Mouse (Mus musculus): ENCODE measurements at regions not wholly inside any gene's neighbourhood (a gene's known extent, or its start where the extent isn't known, plus 50 kb on each side); places are given as distances from the start of the nearest gene placed in this dataset.

- Histone ChIP-seq H3K4me2 (no peak overlapping the region), H3K9ac (no peak overlapping the region), H3K27ac (no peak overlapping the region), H3K4me1 (no peaks in the 10 kb centered on the region), H3K4me3 (replicated peaks) (no peak overlapping the region), H3K36me3 (no peaks in the 10 kb centered on the region), H3K27me3 (no peaks in the 10 kb centered on the region), H3K9me3 (replicated peaks) (no peaks in the 10 kb centered on the region)
- ATAC-seq (replicated peaks; ENCODE audit: low FRiP score) = no peak
- WGBS = 82% methylated on average over 1 of the region's 1 CpGs
These were observed 315.7 kb upstream of the Slco3a1 start for GRCm38 (mm10) chr7:74870250-74870649.

GRCm38 (mm10) chr7:74862727-74863126 lies 308.1 kb upstream of the Slco3a1 start:
- Histone ChIP-seq H3K9ac (no peak overlapping the region), H3K27ac (no peak overlapping the region), H3K4me3 (replicated peaks) (no peak overlapping the region), H3K4me2 (no peak overlapping the region), H3K27me3 (no peaks in the 10 kb centered on the region), H3K9me3 (replicated peaks) (no peaks in the 10 kb centered on the region), H3K36me3 (no peaks in the 10 kb centered on the region), H3K4me1 (no peaks in the 10 kb centered on the region)
- peak; percentile 58 for ATAC-seq (replicated peaks; ENCODE audit: low FRiP score)
- 38% methylated on average over 3 of the region's 3 CpGs for WGBS

- no peak overlapping the region for H3K4me3 ChIP-seq (replicated peaks)
These were observed 289.8 kb upstream of the Slco3a1 start for GRCm38 (mm10) chr7:74844306-74844929.

GRCm38 (mm10) chr7:74823286-74823685 lies 268.7 kb upstream of the Slco3a1 start:
- Histone ChIP-seq H3K27me3 (no peaks in the 10 kb centered on the region), H3K9me3 (replicated peaks) (no peaks in the 10 kb centered on the region), H3K4me3 (replicated peaks) (no peak overlapping the region), H3K9ac (no peak overlapping the region), H3K4me1 (no peaks in the 10 kb centered on the region), H3K4me2 (no peak overlapping the region), H3K36me3 (no peaks in the 10 kb centered on the region), H3K27ac (no peak overlapping the region)
- no peak for ATAC-seq (replicated peaks; ENCODE audit: low FRiP score)
- WGBS = 63% methylated on average over 2 of the region's 2 CpGs

More at GRCm38 (mm10) chr7:74844306-74844929, 289.8 kb upstream of the Slco3a1 start:
- Histone ChIP-seq H3K27me3 (no peaks in the 10 kb centered on the region), H3K4me2 (no peak overlapping the region), H3K36me3 (no peaks in the 10 kb centered on the region), H3K27ac (no peak overlapping the region), H3K9me3 (replicated peaks) (no peaks in the 10 kb centered on the region), H3K9ac (no peak overlapping the region), H3K4me1 (no peaks in the 10 kb centered on the region)
- WGBS = 27% methylated on average over 6 of the region's 6 CpGs
- ATAC-seq (replicated peaks; ENCODE audit: low FRiP score) = no peak

GRCm38 (mm10) chr7:74793241-74793640 lies 238.7 kb upstream of the Slco3a1 start:
- no peak overlapping the region for H3K27ac ChIP-seq
- no peak for ATAC-seq (replicated peaks; ENCODE audit: low FRiP score)
- no peak overlapping the region for H3K4me3 ChIP-seq (replicated peaks)
- no peaks in the 10 kb centered on the region for H3K9me3 ChIP-seq (replicated peaks)
- no peak overlapping the region for H3K9ac ChIP-seq
- WGBS = 50% methylated on average over 1 of the region's 1 CpGs
- no peaks in the 10 kb centered on the region for H3K36me3 ChIP-seq
- no peaks in the 10 kb centered on the region for H3K27me3 ChIP-seq
- H3K4me2 ChIP-seq = no peak overlapping the region
- no peaks in the 10 kb centered on the region for H3K4me1 ChIP-seq

GRCm38 (mm10) chr7:74788696-74789095 lies 234.1 kb upstream of the Slco3a1 start:
- Histone ChIP-seq H3K9ac (no peak overlapping the region), H3K4me2 (no peak overlapping the region), H3K27me3 (no peaks in the 10 kb centered on the region), H3K4me1 (no peaks in the 10 kb centered on the region), H3K36me3 (no peaks in the 10 kb centered on the region), H3K9me3 (replicated peaks) (no peaks in the 10 kb centered on the region), H3K27ac (no peak overlapping the region), H3K4me3 (replicated peaks) (no peak overlapping the region)
- 59% methylated on average over 1 of the region's 1 CpGs for WGBS
- ATAC-seq (replicated peaks; ENCODE audit: low FRiP score) = no peak

- WGBS = 86% methylated on average over 9 of the region's 9 CpGs
- H3K9me3 ChIP-seq (replicated peaks) = no peaks in the 10 kb centered on the region
- no peaks in the 10 kb centered on the region for H3K27me3 ChIP-seq
- no peak overlapping the region for H3K4me2 ChIP-seq
- no peak overlapping the region for H3K27ac ChIP-seq
- no peak overlapping the region for H3K4me3 ChIP-seq (replicated peaks)
- no peak for ATAC-seq (replicated peaks; ENCODE audit: low FRiP score)
- H3K9ac ChIP-seq = no peak overlapping the region
- H3K36me3 ChIP-seq = no peaks in the 10 kb centered on the region
- no peaks in the 10 kb centered on the region for H3K4me1 ChIP-seq
These were observed 217.1 kb upstream of the Slco3a1 start for GRCm38 (mm10) chr7:74771435-74772406.

GRCm38 (mm10) chr7:74766550-74766949 lies 212.0 kb upstream of the Slco3a1 start:
- 78% methylated on average over 4 of the region's 4 CpGs for WGBS

GRCm38 (mm10) chr7:74757469-74757868 lies 202.9 kb upstream of the Slco3a1 start:
- Histone ChIP-seq H3K4me2 (no peak overlapping the region), H3K27me3 (no peaks in the 10 kb centered on the region), H3K27ac (no peak overlapping the region), H3K36me3 (no peaks in the 10 kb centered on the region), H3K4me1 (no peaks in the 10 kb centered on the region), H3K9ac (no peak overlapping the region), H3K4me3 (replicated peaks) (no peak overlapping the region), H3K9me3 (replicated peaks) (no peaks in the 10 kb centered on the region)
- WGBS = 81% methylated on average over 2 of the region's 2 CpGs
- no peak for ATAC-seq (replicated peaks; ENCODE audit: low FRiP score)

More at GRCm38 (mm10) chr7:74766550-74766949, 212.0 kb upstream of the Slco3a1 start:
- no peak overlapping the region for H3K9ac ChIP-seq
- no peaks in the 10 kb centered on the region for H3K9me3 ChIP-seq (replicated peaks)
- no peaks in the 10 kb centered on the region for H3K36me3 ChIP-seq
- no peak for ATAC-seq (replicated peaks; ENCODE audit: low FRiP score)
- H3K4me2 ChIP-seq = no peak overlapping the region
- no peak overlapping the region for H3K4me3 ChIP-seq (replicated peaks)
- no peaks in the 10 kb centered on the region for H3K4me1 ChIP-seq
- H3K27ac ChIP-seq = no peak overlapping the region
- H3K27me3 ChIP-seq = no peaks in the 10 kb centered on the region

GRCm38 (mm10) chr7:74747704-74748103 lies 193.1 kb upstream of the Slco3a1 start:
- ATAC-seq (replicated peaks; ENCODE audit: low FRiP score) = no peak
- Histone ChIP-seq H3K27ac (no peak overlapping the region), H3K4me3 (replicated peaks) (no peak overlapping the region), H3K9ac (no peak overlapping the region), H3K9me3 (replicated peaks) (no peaks in the 10 kb centered on the region), H3K36me3 (no peaks in the 10 kb centered on the region), H3K27me3 (no peaks in the 10 kb centered on the region), H3K4me2 (no peak overlapping the region), H3K4me1 (no peaks in the 10 kb centered on the region)
- WGBS = 68% methylated on average over 1 of the region's 1 CpGs

GRCm38 (mm10) chr7:74734941-74735340 lies 180.4 kb upstream of the Slco3a1 start:
- H3K4me2 ChIP-seq = no peak overlapping the region
- H3K27ac ChIP-seq = no peak overlapping the region
- H3K9ac ChIP-seq = no peak overlapping the region
- no peaks in the 10 kb centered on the region for H3K4me1 ChIP-seq
- H3K27me3 ChIP-seq = no peaks in the 10 kb centered on the region
- H3K4me3 ChIP-seq (replicated peaks) = no peak overlapping the region
- ATAC-seq (replicated peaks; ENCODE audit: low FRiP score) = no peak
- H3K9me3 ChIP-seq (replicated peaks) = no peaks in the 10 kb centered on the region
- WGBS = 78% methylated on average over 6 of the region's 6 CpGs
- H3K36me3 ChIP-seq = no peaks in the 10 kb centered on the region

- no peak overlapping the region for H3K9ac ChIP-seq
- H3K4me3 ChIP-seq (replicated peaks) = no peak overlapping the region
- H3K27ac ChIP-seq = no peak overlapping the region
- no peak overlapping the region for H3K4me2 ChIP-seq
- H3K36me3 ChIP-seq = no peaks in the 10 kb centered on the region
- H3K27me3 ChIP-seq = no peaks in the 10 kb centered on the region
- 62% methylated on average over 8 of the region's 8 CpGs for WGBS
- H3K9me3 ChIP-seq (replicated peaks) = no peaks in the 10 kb centered on the region
- H3K4me1 ChIP-seq = no peaks in the 10 kb centered on the region
- ATAC-seq (replicated peaks; ENCODE audit: low FRiP score) = no peak
These were observed 171.9 kb upstream of the Slco3a1 start for GRCm38 (mm10) chr7:74726324-74726991.

Measured in kidney, embryonic 15.5 days (tissue).